Mouse (Mus musculus): ENCODE results near the gene Ocrl.

- TF ChIP-seq POLR2A (IDR thresholded peaks at IDR 0.05; ENCODE audit: borderline replicate concordance, low read depth, low read length) (no peak), CTCF (IDR thresholded peaks at IDR 0.05; ENCODE audit: low read depth, low read length) (no peak)
These were observed 64.4 kb downstream of the Ocrl start for GRCm38 (mm10) chrX:47976551-47976950.

All from bone marrow macrophage, adult 2 months (primary cell).